Mouse (Mus musculus): ENCODE results near the gene Zfp146. TPM values are rescaled to one million over a fixed set of nuclear protein-coding genes. Genes with fewer than 3 reads are reported as not detected.
A peak's percentile ranks its signal among the peaks of the same experiment; 100 is the strongest.
"Not testable (repeated sequence)": the region's sequence is repeated elsewhere in the genome, so short reads cannot be mapped to it uniquely, and the experiment has no call there.

The Zfp146 gene
- total RNA-seq, 1 experiment, result 37.9 TPM

DNA sequence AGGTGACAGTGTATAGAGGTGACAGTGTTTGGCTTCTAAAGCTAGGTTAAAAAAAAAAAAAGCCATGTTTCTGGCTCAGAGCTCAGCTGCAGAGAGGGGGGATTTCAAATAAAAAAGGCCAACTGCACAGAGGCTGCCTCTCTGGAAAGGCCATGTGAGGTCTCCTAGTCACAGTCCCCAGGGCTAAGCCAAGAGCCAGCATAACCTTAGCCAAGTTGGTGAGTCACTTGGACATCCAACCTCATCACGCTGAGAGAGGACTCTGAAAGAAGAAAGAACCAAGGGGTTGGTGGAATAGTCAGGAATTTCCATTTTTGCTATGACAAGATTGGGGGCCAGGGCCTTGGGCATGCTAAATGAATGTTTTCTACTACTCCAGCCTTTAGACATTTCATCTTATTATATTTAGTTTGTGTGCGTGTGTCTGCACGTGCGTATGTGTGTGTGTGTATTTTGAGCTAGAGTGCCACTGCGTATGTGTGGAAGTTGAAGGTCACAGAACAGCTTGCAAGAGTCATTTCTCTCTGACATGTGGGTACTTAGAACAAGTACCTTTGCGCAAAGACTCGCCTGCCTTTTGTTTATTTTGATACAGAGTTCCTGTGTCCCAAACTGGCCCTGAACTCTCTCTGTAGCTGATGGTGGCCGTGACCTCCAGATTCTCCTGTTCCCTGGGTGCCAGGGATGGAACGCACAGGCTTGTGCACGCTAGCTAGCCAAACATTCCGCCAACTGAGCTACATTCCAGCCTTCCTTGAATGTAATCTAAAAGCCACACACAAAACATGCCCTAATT is 33.5 kb upstream of the Zfp146 start:
- Histone ChIP-seq H3K27ac (ENCODE audit: insufficient read depth, low read depth, low read length, poor library complexity, severe bottlenecking) (no peak overlapping the region), H3K9me3 (ENCODE audit: control insufficient read depth, insufficient read depth, low read depth, low read length) (no peaks in the 10 kb centered on the region), H3K4me3 (ENCODE audit: insufficient read depth in 1 of 2, low read depth in 1 of 2, low read length in 2 of 2, poor library complexity in 1 of 2, severe bottlenecking in 1 of 2) (no peak overlapping the region), H3K36me3 (ENCODE audit: control insufficient read depth, insufficient read depth, low read length, poor library complexity, severe bottlenecking) (no peaks in the 10 kb centered on the region), H3K4me1 (ENCODE audit: control insufficient read depth in 2 of 2, insufficient read depth in 2 of 2, low read length in 2 of 2, poor library complexity in 1 of 2) (peaks cover 3 to 16% of the 10 kb centered on the region in 2 experiments; a peak in 3 of 4 replicates), H3K9ac (ENCODE audit: insufficient read depth, low read depth, low read length, poor library complexity, severe bottlenecking) (peak overlapping the region; percentile 31; the same call in 1 of the 2 replicates)
- no peak for DNase-seq (ENCODE audit: low read depth, low spot score)
- in situ Hi-C loops (cut with MboI; ENCODE audit: low sequenced_read_pairs in 2 of 2, unreplicated experiment in 2 of 2), result no loop called here
- TF ChIP-seq ZNF384 (IDR thresholded peaks at IDR 0.05; ENCODE audit: low read depth, low read length), result no peak
- TF ChIP-seq HCFC1 (IDR thresholded peaks at IDR 0.05; ENCODE audit: borderline replicate concordance, insufficient read depth, low read length), result no peak
- no peak for TF ChIP-seq MAFK (IDR thresholded peaks at IDR 0.05; ENCODE audit: insufficient read depth, low read depth, low read length)
- no peak for TF ChIP-seq ZC3H11A (IDR thresholded peaks at IDR 0.05; ENCODE audit: borderline replicate concordance, low read depth, low read length)
- TF ChIP-seq CHD2 (IDR thresholded peaks at IDR 0.05; ENCODE audit: low read depth, low read length), result no peak

DNA sequence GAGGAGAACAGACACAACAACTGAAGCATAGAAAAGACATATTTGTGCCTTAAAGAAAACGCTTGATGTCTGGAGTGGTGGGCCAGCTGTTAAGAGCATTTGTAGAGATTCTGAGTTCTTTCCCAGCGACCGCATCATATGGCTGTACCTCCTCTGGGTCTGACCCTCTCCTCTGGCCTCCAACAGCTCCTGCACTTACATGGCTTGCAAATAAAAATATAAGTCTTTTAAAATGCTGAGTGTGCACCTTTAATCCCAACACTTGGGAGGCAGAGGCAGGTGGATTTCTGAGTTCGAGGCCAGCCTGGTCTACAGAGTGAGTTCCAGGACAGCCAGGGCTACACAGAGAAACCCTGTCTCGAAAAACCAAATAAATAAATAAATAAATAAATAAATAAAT is 31.1 kb upstream of the Zfp146 start:
- in situ Hi-C loops (cut with MboI; ENCODE audit: low sequenced_read_pairs in 2 of 2, unreplicated experiment in 2 of 2); H3K36me3 ChIP-seq (ENCODE audit: control insufficient read depth, insufficient read depth, low read length, poor library complexity, severe bottlenecking); H3K27ac ChIP-seq (ENCODE audit: insufficient read depth, low read depth, low read length, poor library complexity, severe bottlenecking); H3K4me3 ChIP-seq (ENCODE audit: insufficient read depth in 1 of 2, low read depth in 1 of 2, low read length in 2 of 2, poor library complexity in 1 of 2, severe bottlenecking in 1 of 2); H3K9me3 ChIP-seq (ENCODE audit: control insufficient read depth, insufficient read depth, low read depth, low read length); DNase-seq (ENCODE audit: low read depth, low spot score); H3K9ac ChIP-seq (ENCODE audit: insufficient read depth, low read depth, low read length, poor library complexity, severe bottlenecking): not testable (repeated sequence)
- TF ChIP-seq MAFK (IDR thresholded peaks at IDR 0.05; ENCODE audit: insufficient read depth, low read depth, low read length), result peak; percentile 63
- H3K4me1 ChIP-seq (ENCODE audit: control insufficient read depth in 2 of 2, insufficient read depth in 2 of 2, low read length in 2 of 2, poor library complexity in 1 of 2), result peaks cover 6 to 29% of the 10 kb centered on the region in 2 experiments

DNA sequence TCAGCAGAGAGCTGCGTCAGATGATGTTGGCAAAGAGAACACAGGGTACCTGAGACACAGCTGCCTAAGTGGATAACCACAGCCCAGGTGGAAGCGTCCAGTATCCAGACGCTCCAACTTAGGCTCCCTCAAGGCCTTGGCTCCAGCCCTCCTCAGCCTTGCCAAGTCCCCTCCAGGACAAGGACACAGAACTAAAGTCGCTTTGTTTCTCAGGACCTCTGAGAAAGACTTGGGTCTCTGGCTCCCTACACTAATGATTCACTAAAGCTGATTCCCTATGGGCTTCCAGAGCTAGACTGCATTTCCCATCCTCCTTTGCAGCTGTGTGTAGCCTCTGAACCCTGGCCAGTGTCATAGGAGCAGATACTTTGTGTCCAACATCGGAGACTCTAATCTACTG is 30.6 kb upstream of the Zfp146 start:
- Histone ChIP-seq H3K4me1 (ENCODE audit: control insufficient read depth in 2 of 2, insufficient read depth in 2 of 2, low read length in 2 of 2, poor library complexity in 1 of 2) (peaks cover 8 to 29% of the 10 kb centered on the region in 2 experiments), H3K9ac (ENCODE audit: insufficient read depth, low read depth, low read length, poor library complexity, severe bottlenecking) (peak overlapping the region; percentile 33; the same call in 1 of the 2 replicates), H3K4me3 (ENCODE audit: insufficient read depth in 1 of 2, low read depth in 1 of 2, low read length in 2 of 2, poor library complexity in 1 of 2, severe bottlenecking in 1 of 2) (peak overlapping the region in 1 of 2 experiments; percentile 11; a peak in 1 of 4 replicates), H3K9me3 (ENCODE audit: control insufficient read depth, insufficient read depth, low read depth, low read length) (no peaks in the 10 kb centered on the region), H3K36me3 (ENCODE audit: control insufficient read depth, insufficient read depth, low read length, poor library complexity, severe bottlenecking) (no peaks in the 10 kb centered on the region), H3K27ac (ENCODE audit: insufficient read depth, low read depth, low read length, poor library complexity, severe bottlenecking) (peak overlapping the region; percentile 78)
- in situ Hi-C loops (cut with MboI; ENCODE audit: low sequenced_read_pairs in 2 of 2, unreplicated experiment in 2 of 2), result no loop called here
- no peak for DNase-seq (ENCODE audit: low read depth, low spot score)
- no peak for TF ChIP-seq ZC3H11A (IDR thresholded peaks at IDR 0.05; ENCODE audit: borderline replicate concordance, low read depth, low read length)

DNA sequence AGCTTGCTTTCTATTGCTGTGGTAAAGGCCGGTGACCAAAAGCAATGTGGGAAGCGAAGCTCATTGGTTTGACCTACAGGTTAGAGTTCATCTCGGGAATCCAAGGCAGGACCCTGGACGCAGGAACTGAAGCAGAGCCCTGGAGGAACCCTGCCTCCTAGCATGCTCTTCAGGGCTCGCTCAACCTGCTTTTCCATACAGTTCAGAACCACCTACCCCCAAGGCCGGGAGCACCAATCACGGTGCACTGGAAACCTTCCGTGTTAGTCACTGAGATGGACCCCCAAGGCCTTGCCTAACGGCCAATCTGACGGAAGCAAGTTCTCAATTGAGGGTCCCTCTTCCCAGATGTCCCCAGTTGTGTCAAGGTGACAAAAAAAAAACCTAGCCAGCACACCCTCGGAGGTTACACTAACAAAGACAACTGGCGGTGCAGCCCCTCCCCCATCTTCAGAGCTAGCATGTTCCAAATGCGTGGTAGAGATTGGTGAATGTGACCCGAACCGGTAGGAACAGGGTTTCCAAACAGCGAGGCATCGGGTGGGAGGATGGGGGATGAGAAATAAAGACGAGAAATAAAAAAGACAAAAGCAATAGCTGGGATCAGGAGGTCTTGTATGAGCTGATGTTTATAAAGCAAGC is 30.1 kb upstream of the Zfp146 start:
- peak overlapping the region; percentile 7 to 21; a peak in 1 of 4 replicates for H3K4me3 ChIP-seq (ENCODE audit: insufficient read depth in 1 of 2, low read depth in 1 of 2, low read length in 2 of 2, poor library complexity in 1 of 2, severe bottlenecking in 1 of 2)
- TF ChIP-seq MAFK (IDR thresholded peaks at IDR 0.05; ENCODE audit: insufficient read depth, low read depth, low read length) (no peak), HCFC1 (IDR thresholded peaks at IDR 0.05; ENCODE audit: borderline replicate concordance, insufficient read depth, low read length) (no peak), ZC3H11A (IDR thresholded peaks at IDR 0.05; ENCODE audit: borderline replicate concordance, low read depth, low read length) (no peak), CHD2 (IDR thresholded peaks at IDR 0.05; ENCODE audit: low read depth, low read length) (peak; percentile 34; the same call in 1 of the 2 replicates)

More for the DNA sequence above, 30.1 kb upstream of the Zfp146 start:
- Histone ChIP-seq H3K36me3 (ENCODE audit: control insufficient read depth, insufficient read depth, low read length, poor library complexity, severe bottlenecking) (no peaks in the 10 kb centered on the region), H3K4me1 (ENCODE audit: control insufficient read depth in 2 of 2, insufficient read depth in 2 of 2, low read length in 2 of 2, poor library complexity in 1 of 2) (peaks cover 8 to 26% of the 10 kb centered on the region in 2 experiments), H3K27ac (ENCODE audit: insufficient read depth, low read depth, low read length, poor library complexity, severe bottlenecking) (peak overlapping the region; percentile 78), H3K9me3 (ENCODE audit: control insufficient read depth, insufficient read depth, low read depth, low read length) (no peaks in the 10 kb centered on the region), H3K9ac (ENCODE audit: insufficient read depth, low read depth, low read length, poor library complexity, severe bottlenecking) (peak overlapping the region; percentile 39; the same call in 1 of the 2 replicates)
- no peak for DNase-seq (ENCODE audit: low read depth, low spot score)
- in situ Hi-C loops (cut with MboI; ENCODE audit: low sequenced_read_pairs in 2 of 2, unreplicated experiment in 2 of 2), result no loop called here
